Mouse (Mus musculus) limb, embryonic 13.5 days (tissue): Measurements from ENCODE around the gene 2300003K06Rik. TPM values are rescaled to one million over a fixed set of nuclear protein-coding genes. Genes with fewer than 3 reads are reported as not detected.
"Not testable (repeated sequence)": the region's sequence is repeated elsewhere in the genome, so short reads cannot be mapped to it uniquely, and the experiment has no call there.

Experiments
- ATAC-seq: fragments of 200-750 bp; cut with Nextera tagmentation; 2 replicates; pipeline ENCODE4 v1.8.0; 2017; ENCODE audit warnings: low read depth, moderate number of reproducible peaks, moderate TSS enrichment; ENCODE audit not compliant: low FRiP score
- H3K27ac ChIP-seq: fragments of 300-500 bp; sonication (generic); 2 replicates; pipeline ENCODE4 v1.5.1; 2015; ENCODE audit warnings: inconsistent platforms, mild to moderate bottlenecking, moderate library complexity
- H3K27me3 ChIP-seq: fragments of 300-500 bp; sonication (generic); 2 replicates; pipeline ENCODE4 v1.6.1; 2015; ENCODE audit warnings: mild to moderate bottlenecking, inconsistent platforms
- H3K36me3 ChIP-seq: fragments of 300-500 bp; sonication (generic); 2 replicates; pipeline ENCODE4 v1.6.1; 2015; ENCODE audit warnings: inconsistent platforms, mild to moderate bottlenecking, moderate library complexity
- H3K4me1 ChIP-seq: fragments of 300-500 bp; sonication (generic); 2 replicates; pipeline ENCODE4 v1.6.1; 2015; ENCODE audit warnings: inconsistent platforms
- H3K4me2 ChIP-seq: fragments of 300-500 bp; sonication (generic); replicated peaks from 2 replicates; pipeline ENCODE4 v1.6.1; 2015; ENCODE audit warnings: inconsistent platforms, mild to moderate bottlenecking, moderate library complexity
- H3K4me3 ChIP-seq: fragments of 300-500 bp; sonication (generic); 2 replicates; pipeline ENCODE4 v1.5.1; 2015; ENCODE audit warnings: moderate library complexity, mild to moderate bottlenecking, inconsistent platforms
- H3K9ac ChIP-seq: fragments of 300-500 bp; sonication (generic); 2 replicates; pipeline ENCODE4 v1.6.1; 2015; ENCODE audit warnings: mild to moderate bottlenecking, inconsistent platforms
- H3K9me3 ChIP-seq: fragments of 300-500 bp; sonication (generic); 2 replicates; pipeline ENCODE4 v1.6.1; 2016; ENCODE audit warnings: inconsistent platforms
- WGBS: fragments of 180-500 bp; shearing (Covaris S2); methylation state at CpG from one replicate; pipeline ENCODE4 v1.1.7; 2015; 5-methylcytosine and 5-hydroxymethylcytosine counted together
- polyA plus RNA-seq: library from polyadenylated mRNA; unstranded; fragments of >200 nt; fragmentation: Nextera tagmentation; extraction: Ambion mirVana; gene quantifications from 2 replicates; pipeline ENCODE4 v1.2.1, GENCODE M21; 2015

Gene 2300003K06Rik
- polyA plus RNA-seq, 1 experiment from 2014 or later = not detected

GRCm38 (mm10) chr11:99798832-99799231 is 39.0 kb downstream of the 2300003K06Rik start, which contains the start of gene Gm11569:
Gm11569 (minus strand) TSS chr11:99798932.
- no CpG with 5 or more reads among the region's 1 CpGs for WGBS
- H3K4me2 ChIP-seq, H3K27me3 ChIP-seq, H3K36me3 ChIP-seq, H3K27ac ChIP-seq, H3K9me3 ChIP-seq, H3K4me3 ChIP-seq, ATAC-seq, H3K4me1 ChIP-seq, H3K9ac ChIP-seq: not testable (repeated sequence)

DNA sequence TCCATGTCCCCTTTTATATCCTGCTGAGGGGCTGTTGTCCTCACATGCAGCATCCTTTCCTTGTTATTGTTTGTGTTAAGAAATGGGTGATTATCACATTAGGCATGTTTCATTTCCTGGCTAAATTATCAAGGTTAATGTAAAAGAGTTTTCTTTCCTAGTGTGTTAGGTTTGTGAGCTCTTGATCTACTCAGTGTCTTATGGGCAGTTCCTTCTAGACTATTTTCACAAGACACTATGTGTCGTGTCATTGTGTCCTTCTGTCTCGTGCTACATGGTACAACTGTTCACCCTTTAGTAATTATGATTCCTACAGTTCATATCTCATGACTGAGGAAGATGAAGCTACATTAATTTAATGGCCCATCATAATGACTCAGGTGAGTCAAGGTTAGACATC is 44.5 kb downstream of the 2300003K06Rik start, which contains the start of gene Gm11596:
Gm11596 (minus strand) TSS at position 101 of the 400 bp plus-strand sequence.
- 82% methylated on average over 2 of the region's 2 CpGs for WGBS
- no peak within 1 kb of the TSS for H3K9ac ChIP-seq
- no peak within 1 kb of the TSS for H3K4me3 ChIP-seq
- no peaks in the 10 kb centered on the region for H3K4me1 ChIP-seq
- no peaks in the 10 kb centered on the region for H3K9me3 ChIP-seq
- H3K27me3 ChIP-seq = no peaks in the 10 kb centered on the region
- no peak for ATAC-seq
- H3K4me2 ChIP-seq = no peak within 1 kb of the TSS
- no peaks in the 10 kb centered on the region for H3K36me3 ChIP-seq
- H3K27ac ChIP-seq = no peak within 1 kb of the TSS

Other genes with a start within 250 kb of the 2300003K06Rik start
- not detected in 2 replicates for gene Krtap1-3, start 246.7 kb downstream of the 2300003K06Rik start, polyA plus RNA-seq
- gene Krtap9-3, start 240.0 kb downstream of the 2300003K06Rik start, polyA plus RNA-seq = not detected in 2 replicates
- gene Gm11938, start 234.8 kb downstream of the 2300003K06Rik start, polyA plus RNA-seq = not detected in 2 replicates
- not detected in 2 replicates for gene Gm11937, start 227.9 kb downstream of the 2300003K06Rik start, polyA plus RNA-seq
- gene Krtap2-4, start 223.2 kb downstream of the 2300003K06Rik start, polyA plus RNA-seq = not detected in 2 replicates
- gene Gm11562, start 217.6 kb downstream of the 2300003K06Rik start, polyA plus RNA-seq = not detected in 2 replicates
- not detected in 2 replicates for gene Krtap4-1, start 209.8 kb downstream of the 2300003K06Rik start, polyA plus RNA-seq
- gene Krtap4-2, start 203.0 kb downstream of the 2300003K06Rik start, polyA plus RNA-seq = not detected in 2 replicates
- not detected in 2 replicates for gene Krtap4-7, start 194.0 kb downstream of the 2300003K06Rik start, polyA plus RNA-seq
- not detected in 2 replicates for gene Gm11555, start 187.8 kb downstream of the 2300003K06Rik start, polyA plus RNA-seq
- not detected in 2 replicates for gene Gm11563, start 179.1 kb downstream of the 2300003K06Rik start, polyA plus RNA-seq
- gene Krtap4-6, start 172.1 kb downstream of the 2300003K06Rik start, polyA plus RNA-seq = not detected in 2 replicates
- gene Gm14190, start 147.3 kb downstream of the 2300003K06Rik start, polyA plus RNA-seq = not detected in 2 replicates
- gene Gm14180, start 103.8 kb downstream of the 2300003K06Rik start, polyA plus RNA-seq = not detected in 2 replicates
- gene Gm11595, start 65.2 kb downstream of the 2300003K06Rik start, polyA plus RNA-seq = not detected in 2 replicates
- not detected in 2 replicates for gene Krtap4-8, start 57.4 kb downstream of the 2300003K06Rik start, polyA plus RNA-seq
- gene Krtap4-9, start 52.9 kb downstream of the 2300003K06Rik start, polyA plus RNA-seq = not detected in 2 replicates
- gene Gm11596, start 44.6 kb downstream of the 2300003K06Rik start, polyA plus RNA-seq = not detected in 2 replicates
- not detected in 2 replicates for gene Gm11569, start 39.1 kb downstream of the 2300003K06Rik start, polyA plus RNA-seq
- gene Gm11554, start 33.6 kb downstream of the 2300003K06Rik start, polyA plus RNA-seq = not detected in 2 replicates
- gene Krtap4-13, start 28.2 kb downstream of the 2300003K06Rik start, polyA plus RNA-seq = not detected in 2 replicates
- gene Gm11564, start 22.4 kb downstream of the 2300003K06Rik start, polyA plus RNA-seq = not detected in 2 replicates
- gene Krtap4-16, start 13.5 kb upstream of the 2300003K06Rik start, polyA plus RNA-seq = not detected in 2 replicates
- gene Gm11568, start 19.9 kb upstream of the 2300003K06Rik start, polyA plus RNA-seq = not detected in 2 replicates
- not detected in 2 replicates for gene Gm11559, start 26.4 kb upstream of the 2300003K06Rik start, polyA plus RNA-seq
- gene Krtap9-1, start 35.3 kb upstream of the 2300003K06Rik start, polyA plus RNA-seq = not detected in 2 replicates
- gene Gm11567, start 41.1 kb upstream of the 2300003K06Rik start, polyA plus RNA-seq = not detected in 2 replicates
- gene Krtap31-1, start 69.9 kb upstream of the 2300003K06Rik start, polyA plus RNA-seq = not detected in 2 replicates
- gene Gm11565, start 76.7 kb upstream of the 2300003K06Rik start, polyA plus RNA-seq = not detected in 2 replicates
- not detected in 2 replicates for gene Krtap31-2, start 98.2 kb upstream of the 2300003K06Rik start, polyA plus RNA-seq
- gene Krtap9-5, start 110.4 kb upstream of the 2300003K06Rik start, polyA plus RNA-seq = not detected in 2 replicates
- gene Krtap29-1, start 141.0 kb upstream of the 2300003K06Rik start, polyA plus RNA-seq = not detected in 2 replicates
- not detected in 2 replicates for gene Krtap16-1, start 148.5 kb upstream of the 2300003K06Rik start, polyA plus RNA-seq
- gene Krtap17-1, start 155.9 kb upstream of the 2300003K06Rik start, polyA plus RNA-seq = 0.52 and 0.66 TPM in 2 replicates
- not detected in 2 replicates for gene Krt33a, start 178.1 kb upstream of the 2300003K06Rik start, polyA plus RNA-seq
- gene Krt33b, start 191.8 kb upstream of the 2300003K06Rik start, polyA plus RNA-seq = 0.38 and 0.43 TPM in 2 replicates
- not detected in 2 replicates for gene Krt34, start 203.5 kb upstream of the 2300003K06Rik start, polyA plus RNA-seq
- gene Krt31, start 212.5 kb upstream of the 2300003K06Rik start, polyA plus RNA-seq = 0.11 TPM in 1 of 2 replicates, not detected in the other